Comparison of ENCODE assay signal across 9 mouse cellular contexts in the genomic region with DNA sequence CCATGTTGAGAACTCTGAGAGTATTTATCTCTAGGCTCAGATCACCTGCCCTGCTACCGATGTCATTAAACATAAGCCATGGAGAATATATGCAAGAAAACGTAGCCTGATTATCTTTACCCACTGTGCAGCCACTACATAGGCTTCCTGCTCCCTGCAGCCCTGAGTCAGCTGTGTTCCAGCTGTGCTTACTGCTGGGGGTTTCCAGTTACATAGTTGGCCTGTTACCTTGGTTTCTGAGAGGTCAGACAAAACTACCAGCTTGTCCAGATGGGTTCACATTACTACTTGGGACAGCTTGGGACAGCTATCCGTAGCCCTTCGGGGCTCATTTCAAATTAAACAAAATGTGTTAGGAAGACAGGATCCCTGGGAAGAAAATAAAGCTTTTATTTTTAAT. TPM values are rescaled to one million over a fixed set of nuclear protein-coding genes. Genes with fewer than 3 reads are reported as not detected.
DNase-seq lines count a peak whose midpoint lies in the region; ATAC-seq and TF ChIP-seq lines count a peak whose summit lies in the region.
"Had no signal": no experiment of that assay in that cellular context is flagged by ENCODE, and none has a peak within 500 bp of the region (broad histone marks: within the 10 kb centered on the region; RNA-seq: fewer than 3 reads in every experiment).

No protein-coding gene starts in this region.

- 73% methylated on average over 4 of the region's 4 CpGs for WGBS in heart, embryonic 16.5 days
- WGBS in stomach, embryonic 15.5 days: 56% methylated on average over 4 of the region's 4 CpGs
- 65% methylated on average over 4 of the region's 4 CpGs for WGBS in stomach, postnatal 0 days
- 32% methylated on average over 4 of the region's 4 CpGs for WGBS in limb, embryonic 13.5 days
- WGBS in thymus, adult 2 months: 55% methylated on average over 4 of the region's 4 CpGs

- no peak overlapping the region for H3K9ac ChIP-seq in heart, embryonic 16.5 days (ENCODE audit: low read length)
- no peak overlapping the region for H3K9ac ChIP-seq in stomach, embryonic 15.5 days
- H3K9ac ChIP-seq in stomach, postnatal 0 days (ENCODE audit: low read length): no peak overlapping the region
- H3K9ac ChIP-seq in limb, embryonic 13.5 days: no peak overlapping the region
- H3K9ac ChIP-seq: hindbrain, embryonic 13.5 days had no signal

- H3K9me3 ChIP-seq in heart, embryonic 16.5 days (replicated peaks; ENCODE audit: control insufficient read depth, low read length): no peaks in the 10 kb centered on the region
- no peaks in the 10 kb centered on the region for H3K9me3 ChIP-seq in stomach, embryonic 15.5 days
- no peaks in the 10 kb centered on the region for H3K9me3 ChIP-seq in stomach, postnatal 0 days (ENCODE audit: control insufficient read depth, low read length)
- no peaks in the 10 kb centered on the region for H3K9me3 ChIP-seq in limb, embryonic 13.5 days
- H3K9me3 ChIP-seq: hindbrain, embryonic 13.5 days had no signal

- intact Hi-C loops in heart, postnatal 36 days (cut with DNase I): loop anchor here (1.0 to 2.0 kb wide), 2 partner anchors 51 to 88 kb away; no protein-coding TSS in a partner anchor

- H3K27ac ChIP-seq in heart, embryonic 16.5 days (ENCODE audit: low read length): peak overlapping the region; percentile 69
- peak overlapping the region; percentile 31; the same call in 1 of the 2 replicates for H3K27ac ChIP-seq in stomach, embryonic 15.5 days
- H3K27ac ChIP-seq in stomach, postnatal 0 days (replicated peaks): no peak overlapping the region
- 0 out of 2 replicates have a peak overlapping the region, but pooled peaks have one; percentile 22 for H3K27ac ChIP-seq in limb, embryonic 13.5 days
- no peak overlapping the region for H3K27ac ChIP-seq in thymus, adult 2 months (ENCODE audit: control insufficient read depth, insufficient read depth, low read length)
- H3K27ac ChIP-seq: hindbrain, embryonic 13.5 days had no signal

- no peaks in the 10 kb centered on the region for H3K36me3 ChIP-seq in heart, embryonic 16.5 days (ENCODE audit: control insufficient read depth, insufficient read depth)
- no peaks in the 10 kb centered on the region for H3K36me3 ChIP-seq in stomach, embryonic 15.5 days
- no peaks in the 10 kb centered on the region for H3K36me3 ChIP-seq in stomach, postnatal 0 days (ENCODE audit: control insufficient read depth, insufficient read depth, low read length)
- no peaks in the 10 kb centered on the region for H3K36me3 ChIP-seq in limb, embryonic 13.5 days
- no peaks in the 10 kb centered on the region for H3K36me3 ChIP-seq in thymus, adult 2 months (ENCODE audit: control insufficient read depth, insufficient read depth, low read length)
- H3K36me3 ChIP-seq: hindbrain, embryonic 13.5 days had no signal

- H3K4me2 ChIP-seq in heart, embryonic 16.5 days (ENCODE audit: low read depth, low read length): no peak overlapping the region
- no peak overlapping the region for H3K4me2 ChIP-seq in stomach, embryonic 15.5 days
- no peak overlapping the region for H3K4me2 ChIP-seq in stomach, postnatal 0 days (replicated peaks; ENCODE audit: low read depth)
- no peak overlapping the region for H3K4me2 ChIP-seq in limb, embryonic 13.5 days (replicated peaks)
- H3K4me2 ChIP-seq: hindbrain, embryonic 13.5 days had no signal

- no peak for ATAC-seq in heart, embryonic 16.5 days (replicated peaks; ENCODE audit: extremely low read depth, insufficient read depth, low FRiP score)
- ATAC-seq in stomach, embryonic 15.5 days (ENCODE audit: insufficient read depth, low FRiP score, low read depth): peak; percentile 39; the same call in 1 of the 2 replicates
- ATAC-seq in stomach, postnatal 0 days (ENCODE audit: low FRiP score, low TSS enrichment): no peak
- no peak for ATAC-seq in limb, embryonic 13.5 days (ENCODE audit: low FRiP score, low read depth)
- ATAC-seq in megakaryocyte progenitor cell, adult 5-6 weeks (replicated peaks; ENCODE audit: poor library complexity): no peak

- no peak overlapping the region for H3K4me3 ChIP-seq in heart, embryonic 16.5 days (ENCODE audit: low read length)
- H3K4me3 ChIP-seq in stomach, embryonic 15.5 days (replicated peaks): no peak overlapping the region
- no peak overlapping the region for H3K4me3 ChIP-seq in stomach, postnatal 0 days (ENCODE audit: low read depth, low read length)
- no peak overlapping the region for H3K4me3 ChIP-seq in limb, embryonic 13.5 days
- H3K4me3 ChIP-seq in thymus, adult 2 months (ENCODE audit: control insufficient read depth, insufficient read depth, low read length): no peak overlapping the region
- H3K4me3 ChIP-seq: hindbrain, embryonic 13.5 days had no signal

- no peak for TF ChIP-seq POLR2A in thymus, adult 2 months (IDR thresholded peaks at IDR 0.05; ENCODE audit: control insufficient read depth, extremely low read depth, insufficient read depth, low read length, poor library complexity)

- DNase-seq in heart, postnatal 36 days: no peak
- no peak for DNase-seq in stomach, postnatal 0 days (ENCODE audit: low spot score)
- DNase-seq in thymus, adult 2 months: no peak
- no peak for DNase-seq in layer of hippocampus, adult 18-20 months (ENCODE audit: low spot score in 2 of 2)

- H3K4me1 ChIP-seq in heart, embryonic 16.5 days (ENCODE audit: control insufficient read depth, insufficient read depth, low read length): no peaks in the 10 kb centered on the region; the same call in 1 of the 2 replicates
- H3K4me1 ChIP-seq in stomach, embryonic 15.5 days: no peaks in the 10 kb centered on the region
- H3K4me1 ChIP-seq in stomach, postnatal 0 days (replicated peaks; ENCODE audit: control insufficient read depth, insufficient read depth): no peaks in the 10 kb centered on the region
- H3K4me1 ChIP-seq in limb, embryonic 13.5 days: peaks cover 25% of the 10 kb centered on the region
- no peaks in the 10 kb centered on the region for H3K4me1 ChIP-seq in thymus, adult 2 months (replicated peaks; ENCODE audit: control insufficient read depth, insufficient read depth, low read length)
- H3K4me1 ChIP-seq: hindbrain, embryonic 13.5 days had no signal

- no peak for TF ChIP-seq EP300 in stomach, postnatal 0 days (optimal IDR thresholded peaks at IDR 0.05)

- no peak for TF ChIP-seq CTCF in stomach, postnatal 0 days (IDR thresholded peaks at IDR 0.05; ENCODE audit: low read depth)
- no peak for TF ChIP-seq CTCF in thymus, adult 2 months (IDR thresholded peaks at IDR 0.05; ENCODE audit: borderline replicate concordance, control insufficient read depth, extremely low read depth, insufficient read depth, low read length, poor library complexity)

- no peaks in the 10 kb centered on the region for H3K27me3 ChIP-seq in heart, embryonic 16.5 days (ENCODE audit: control insufficient read depth, insufficient read depth, low read length)
- no peaks in the 10 kb centered on the region for H3K27me3 ChIP-seq in stomach, embryonic 15.5 days (replicated peaks)
- H3K27me3 ChIP-seq in stomach, postnatal 0 days (ENCODE audit: control insufficient read depth, insufficient read depth, low read length): no peaks in the 10 kb centered on the region
- H3K27me3 ChIP-seq in limb, embryonic 13.5 days: no peaks in the 10 kb centered on the region
- no peaks in the 10 kb centered on the region for H3K27me3 ChIP-seq in thymus, adult 2 months (ENCODE audit: control insufficient read depth, insufficient read depth, low read length)
- H3K27me3 ChIP-seq: hindbrain, embryonic 13.5 days had no signal

RNA-seq across cellular contexts. Expression of a gene that starts 0.9 kb away (rescaled TPM):
- polyA plus RNA-seq in heart, embryonic 16.5 days (2015; fragmentation: Nextera tagmentation; extraction: Ambion mirVana): 1.1 and 2.7 TPM in 2 replicates
- 1 to 10 TPM; 1.2 to 1.7 TPM for total RNA-seq in heart, postnatal 36 days (2021)
- polyA plus RNA-seq in stomach, embryonic 15.5 days (2015; fragmentation: Nextera tagmentation; extraction: Ambion mirVana): 4.4 and 11.1 TPM in 2 replicates
- 0.57 and 1.1 TPM in 2 replicates for polyA plus RNA-seq in stomach, postnatal 0 days (2015; fragmentation: Nextera tagmentation; extraction: Ambion mirVana)
- 1.4 and 2.2 TPM in 2 replicates for polyA plus RNA-seq in limb, embryonic 13.5 days (2015; fragmentation: Nextera tagmentation; extraction: Ambion mirVana)
- 1.3 and 2.1 TPM in 2 replicates for polyA plus RNA-seq in thymus, adult 2 months (2012; rRNA removed)
- under 1 TPM in 1 of 2 experiments, not detected in 1; 0.54 TPM for total RNA-seq in layer of hippocampus, adult 18-20 months (2021)
- 18.0 and 28.6 TPM in 2 replicates for total RNA-seq in megakaryocyte progenitor cell, adult 5-6 weeks (2015)
- 15.1 and 31.6 TPM in 2 replicates for total RNA-seq in megakaryocyte progenitor cell, adult 5-6 weeks (2017)

Comparison
In these comparisons a context has a peak if more than half of its experiments do, and no peak if none do; other contexts are left out.
1. H3K27ac ChIP-seq: peak in heart, embryonic 16.5 days (single experiment), stomach, embryonic 15.5 days (single experiment) and limb, embryonic 13.5 days (single experiment); none in stomach, postnatal 0 days (single experiment) and thymus, adult 2 months (single experiment).